Mouse (Mus musculus): ENCODE data around the gene Sec1.

- no peak for TF ChIP-seq POLR2A (IDR thresholded peaks at IDR 0.05; ENCODE audit: low read depth, low read length)
- no peak for TF ChIP-seq CTCF (IDR thresholded peaks at IDR 0.05; ENCODE audit: borderline replicate concordance, insufficient read depth, low read length)
Measured at GRCm38 (mm10) chr7:45714630-45715089, 20.5 kb upstream of the Sec1 start.

All from embryonic fibroblast, embryonic 13.5 days (primary cell).